Mouse (Mus musculus) cerebral cortex, adult 2 months (tissue): ENCODE data around the gene Npl.

ENCODE experiments used
- WGBS: fragments of 180-500 bp; shearing (Covaris S2); methylation state at CpG from one replicate; pipeline ENCODE4 v1.1.7; 2018; 5-methylcytosine and 5-hydroxymethylcytosine counted together

Gene Npl

DNA sequence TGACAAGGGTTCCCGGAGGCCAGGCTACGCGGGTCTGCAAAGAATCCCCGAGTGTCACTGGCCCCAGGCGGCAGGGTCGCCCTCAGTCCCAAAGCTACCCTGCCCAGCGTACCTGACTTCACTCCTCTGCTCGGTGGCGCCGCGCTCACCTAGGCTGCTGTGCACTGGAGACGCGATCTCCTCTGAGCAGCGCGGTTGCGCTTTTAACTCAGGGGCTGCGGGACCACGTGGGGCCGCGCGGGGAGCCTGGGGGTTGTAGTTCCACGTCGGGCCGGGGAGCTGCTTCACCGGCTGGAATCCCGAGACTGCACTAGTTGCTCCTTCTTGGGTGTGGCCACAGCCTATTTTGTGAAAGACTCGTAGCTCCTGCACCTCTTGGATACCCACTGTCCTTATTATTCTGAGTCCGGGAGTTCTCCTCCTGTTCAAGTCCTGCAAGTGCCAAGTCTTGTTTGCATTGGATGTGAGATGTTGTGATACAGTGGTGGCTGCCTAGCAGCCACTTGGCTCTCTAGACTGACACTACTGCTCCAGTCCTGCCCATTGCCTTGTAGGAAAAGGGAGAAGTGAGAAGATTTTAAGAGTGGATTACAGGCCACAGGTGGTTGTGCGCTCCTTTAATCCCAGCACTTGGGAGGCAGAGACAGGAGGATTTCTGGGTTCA is at the start of gene Npl:
Npl (minus strand) TSS at position 510 of the 664 bp plus-strand sequence.
- 5% methylated on average over 29 of the region's 29 CpGs for WGBS

DNA sequence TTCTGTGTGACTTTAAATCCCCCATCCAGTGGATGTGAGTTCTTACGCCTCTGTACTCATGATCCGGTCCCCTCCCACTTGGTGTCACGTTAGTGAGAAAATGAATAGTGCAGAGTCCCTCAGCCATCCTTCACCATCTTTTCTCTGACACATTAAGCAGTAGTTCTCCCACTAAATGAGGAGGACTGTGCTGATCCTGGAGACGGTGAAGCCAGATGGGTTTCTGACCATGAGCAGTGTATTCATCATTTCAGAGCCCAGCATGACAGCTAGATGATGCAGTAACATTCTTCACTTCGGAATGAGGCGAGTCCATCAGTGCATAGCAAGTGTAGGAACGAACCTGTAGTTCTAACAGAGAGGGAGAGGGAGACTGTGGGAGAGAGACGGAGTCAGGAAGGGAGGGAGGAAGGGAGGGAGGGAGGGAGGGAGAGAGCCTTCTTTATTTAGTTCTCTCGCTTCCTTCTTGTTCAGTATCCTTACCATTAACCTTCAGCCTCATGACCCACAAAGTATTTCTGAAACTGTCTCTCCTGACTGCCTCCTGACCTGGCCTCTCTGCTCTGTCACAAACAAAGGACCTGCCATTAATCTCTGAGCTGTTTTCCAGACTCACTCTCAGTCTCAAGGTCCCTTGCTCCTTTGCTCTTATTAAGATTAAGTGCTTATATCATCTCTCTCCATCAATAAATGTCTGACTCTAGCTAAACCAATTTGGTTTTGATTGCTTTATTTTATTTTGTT is 49.6 kb upstream of the Npl start:
- 50% methylated on average over 9 of the region's 9 CpGs for WGBS

DNA sequence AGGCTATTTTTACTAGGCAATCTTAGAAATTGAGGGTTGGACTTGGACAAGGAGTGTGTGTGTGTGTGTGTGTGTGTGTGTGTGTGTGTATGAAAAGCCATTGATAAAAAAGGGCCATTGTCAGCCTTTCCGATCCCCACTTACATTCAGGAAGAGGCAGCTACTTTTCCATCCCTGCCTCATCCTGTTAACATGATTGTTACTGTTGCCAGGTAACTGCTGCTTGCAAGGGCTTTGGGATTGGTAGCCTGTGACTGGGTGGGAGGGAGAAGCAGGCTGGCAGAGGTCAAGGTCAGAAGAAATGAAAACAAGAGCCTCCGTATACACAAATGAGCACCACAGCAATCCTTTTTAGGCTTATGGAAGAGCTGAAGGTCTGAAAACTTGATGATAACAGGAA is 48.9 kb upstream of the Npl start:
- 33% methylated on average over 2 of the region's 2 CpGs for WGBS

DNA sequence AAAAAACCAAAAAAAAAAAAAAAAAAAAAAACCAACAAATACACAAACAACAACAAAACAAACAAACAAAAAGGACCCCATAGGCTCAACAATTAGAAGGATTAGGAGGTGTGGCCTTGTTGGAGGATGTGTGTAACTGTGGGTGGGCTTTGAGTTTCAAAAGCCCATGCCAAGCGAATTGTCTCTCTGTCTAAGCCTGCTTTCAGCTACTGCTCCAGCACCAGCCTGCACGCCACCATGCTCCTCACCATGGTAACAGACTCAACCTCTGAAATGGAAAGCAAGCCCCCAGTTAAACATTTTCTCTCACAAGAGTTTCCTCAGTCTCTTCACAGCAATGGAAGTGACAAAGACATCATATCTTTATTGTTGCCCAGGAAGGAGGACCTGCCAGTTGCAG is 43.8 kb upstream of the Npl start:
- 70% methylated on average over 2 of the region's 2 CpGs for WGBS

DNA sequence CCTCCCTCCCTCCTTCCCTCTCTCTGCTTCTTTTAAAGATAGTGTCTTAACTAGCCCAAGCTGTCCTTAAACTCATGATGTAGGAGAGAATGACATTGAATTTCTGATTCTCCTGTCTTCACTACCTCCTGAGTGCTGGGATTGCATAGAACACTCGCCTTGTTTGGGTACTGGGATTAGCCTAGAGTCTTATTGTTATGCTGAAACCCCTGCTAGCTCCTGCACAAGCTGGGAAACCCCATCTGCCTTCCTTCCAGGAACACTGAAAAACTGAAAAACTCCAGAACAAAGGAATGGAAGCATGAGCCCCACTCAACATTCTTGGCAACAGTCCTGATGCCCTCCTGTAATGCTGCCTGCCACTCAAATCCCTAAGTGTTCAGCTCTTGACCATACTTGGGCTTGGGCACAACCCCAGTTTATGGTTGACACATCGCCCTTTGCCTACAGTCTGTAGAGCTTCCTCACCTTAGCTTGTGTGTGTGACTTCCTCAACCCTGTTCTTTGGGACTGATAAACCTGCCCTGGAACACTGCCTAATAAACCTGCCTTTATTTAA is 40.4 kb upstream of the Npl start:
- 80% methylated on average over 2 of the region's 2 CpGs for WGBS

DNA sequence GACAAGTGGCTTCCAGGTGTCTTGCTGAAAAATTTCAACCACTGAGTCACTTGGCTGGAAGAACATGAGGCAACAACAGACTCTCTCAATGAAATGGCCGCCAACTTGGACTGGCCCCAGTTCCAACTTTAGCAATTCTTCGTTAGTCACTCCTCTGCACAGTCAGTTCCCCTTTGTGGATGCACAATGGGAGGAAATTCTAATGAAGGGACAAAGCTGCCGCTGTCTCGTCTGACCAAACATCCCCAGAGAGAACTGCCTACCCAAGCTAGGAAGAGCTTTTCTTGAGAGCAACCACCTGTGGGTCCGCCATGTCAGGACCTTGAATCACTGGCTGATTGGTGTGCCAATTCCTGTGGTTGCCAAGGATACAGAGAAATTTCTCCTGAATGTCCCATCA is 38.1 kb upstream of the Npl start:
- WGBS, result 41% methylated on average over 5 of the region's 5 CpGs

DNA sequence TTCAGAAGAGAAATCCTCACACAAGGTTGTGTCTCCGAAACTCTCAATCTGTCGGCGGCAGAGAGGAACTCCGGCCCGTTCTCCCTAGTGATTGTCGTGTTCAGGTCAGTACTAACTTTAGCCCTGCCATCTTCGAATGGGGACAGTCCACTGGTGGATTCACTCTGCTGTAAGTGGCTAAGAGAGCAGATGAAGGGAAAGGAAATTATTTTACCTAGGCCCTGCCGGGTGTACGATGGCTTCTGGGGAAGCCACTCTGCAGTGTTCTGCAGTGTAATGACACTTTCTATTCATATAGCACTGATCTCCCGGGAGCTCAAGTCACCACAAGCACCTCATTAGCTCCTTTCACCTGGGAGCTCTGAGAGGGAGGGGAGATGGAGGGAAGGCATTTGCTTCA is 37.0 kb upstream of the Npl start:
- 88% methylated on average over 10 of the region's 10 CpGs for WGBS

DNA sequence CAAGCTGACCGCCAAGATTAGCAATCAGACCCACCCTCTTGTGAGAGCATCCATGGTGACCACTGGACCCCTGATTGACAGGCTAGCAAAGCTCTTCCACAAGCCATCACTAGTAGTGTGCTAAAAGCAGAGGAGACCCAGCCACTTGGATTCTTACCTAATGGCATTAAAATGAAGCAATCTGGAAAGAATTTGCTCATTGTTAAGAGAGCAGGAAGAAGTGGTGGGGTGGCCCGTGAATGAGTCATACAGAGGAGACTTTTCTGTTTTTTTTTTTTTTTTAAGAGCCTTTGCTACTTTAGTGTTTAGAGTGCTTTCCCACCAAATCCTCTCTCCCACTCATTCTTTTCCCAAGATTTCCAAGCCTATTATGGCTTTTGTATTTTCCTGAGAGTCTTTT is 35.9 kb upstream of the Npl start:
- 55% methylated on average over 2 of the region's 2 CpGs for WGBS

DNA sequence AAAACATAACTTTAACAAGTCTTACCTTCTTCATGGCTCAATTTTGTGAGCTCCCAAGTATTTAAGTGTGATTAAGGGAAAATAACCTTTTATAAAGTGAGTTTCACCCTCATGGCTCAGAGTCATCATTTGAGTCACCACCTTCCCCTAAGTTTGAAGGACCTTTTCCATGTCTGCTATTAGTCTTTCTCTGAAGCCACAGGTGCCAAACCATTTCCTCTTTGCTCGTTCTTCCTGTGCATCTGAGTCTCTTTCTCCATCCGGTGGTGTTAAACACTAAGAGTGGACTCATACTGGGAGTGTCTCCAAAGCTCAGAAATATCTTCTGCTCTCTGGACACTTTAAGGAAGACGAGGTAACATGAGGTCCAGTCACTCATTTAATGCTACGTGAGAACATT is 33.3 kb upstream of the Npl start:
- 87% methylated on average over 4 of the region's 4 CpGs for WGBS

DNA sequence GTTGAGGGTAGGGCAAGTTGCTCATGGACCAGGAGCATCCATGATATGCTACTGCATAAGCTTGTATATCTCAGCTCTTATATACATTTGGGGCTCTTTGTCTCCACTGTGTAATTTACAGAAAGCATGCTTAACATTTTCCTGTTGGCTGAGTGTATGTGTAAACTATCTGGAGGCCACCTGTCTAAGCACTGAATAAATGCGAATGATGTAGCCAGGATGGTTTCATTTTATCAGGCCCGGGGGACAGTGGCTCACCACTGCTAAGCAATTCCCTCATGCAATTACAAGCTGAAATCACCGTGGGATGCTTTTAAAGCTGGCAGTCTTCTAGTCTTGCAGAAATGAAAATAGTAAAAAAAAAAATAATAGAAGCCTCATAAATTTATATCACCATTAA is 24.9 kb upstream of the Npl start:
- 70% methylated on average over 3 of the region's 3 CpGs for WGBS

DNA sequence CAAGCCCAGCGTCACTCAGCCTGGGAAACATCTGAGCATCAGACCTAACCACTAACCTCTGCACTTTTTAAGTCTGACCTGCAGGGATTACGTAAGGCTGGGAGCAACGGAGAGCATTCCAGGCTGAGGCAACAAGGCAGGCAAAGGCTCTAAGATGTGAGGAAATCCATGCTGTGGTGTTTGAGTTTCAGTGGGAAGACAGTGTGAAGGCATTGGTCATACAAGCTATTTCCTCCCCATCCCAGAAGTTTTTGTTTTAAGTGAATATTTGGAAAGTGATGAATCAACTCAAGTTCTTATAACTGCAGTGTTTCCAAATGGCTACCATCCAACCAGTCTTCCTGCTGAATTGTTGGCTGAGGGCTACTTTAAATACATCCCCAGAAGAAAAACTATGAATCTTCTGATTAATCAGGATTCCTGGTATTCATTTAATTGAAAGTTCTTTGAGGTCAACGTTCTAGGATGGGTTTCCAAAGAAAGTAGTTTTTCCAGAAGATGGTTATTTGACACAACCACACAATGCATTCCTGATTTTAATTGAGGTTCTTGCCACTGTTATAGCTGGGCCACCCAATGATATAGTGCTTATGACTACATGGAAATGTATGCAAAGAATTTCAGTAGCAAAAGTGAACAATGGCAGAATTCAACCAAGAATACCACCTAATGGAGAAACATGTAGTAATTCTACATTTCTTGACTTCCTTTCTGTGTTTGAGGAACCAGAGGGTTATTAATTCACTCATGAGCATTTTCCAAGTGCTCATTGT is 22.6 kb upstream of the Npl start:
- WGBS, result 58% methylated on average over 4 of the region's 4 CpGs

DNA sequence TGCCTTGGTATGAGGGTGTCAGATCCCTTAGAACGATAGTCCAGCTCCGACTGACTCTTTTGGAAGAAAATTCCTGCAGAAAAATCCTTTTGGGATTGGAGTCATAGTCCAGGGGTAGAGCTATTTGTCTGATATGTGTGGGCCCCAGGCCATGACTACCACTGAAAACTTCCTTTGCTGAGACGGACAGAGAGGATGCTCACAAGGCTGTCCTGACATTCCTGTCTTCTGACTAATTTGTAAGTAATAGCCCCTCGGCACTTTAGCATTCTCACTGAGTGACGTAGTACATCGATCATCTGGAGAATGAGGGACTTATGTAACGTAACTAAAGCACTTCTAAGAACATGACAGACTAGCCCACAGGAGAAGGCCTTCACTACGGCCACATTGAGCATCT is 15.9 kb upstream of the Npl start:
- 89% methylated on average over 8 of the region's 8 CpGs for WGBS

DNA sequence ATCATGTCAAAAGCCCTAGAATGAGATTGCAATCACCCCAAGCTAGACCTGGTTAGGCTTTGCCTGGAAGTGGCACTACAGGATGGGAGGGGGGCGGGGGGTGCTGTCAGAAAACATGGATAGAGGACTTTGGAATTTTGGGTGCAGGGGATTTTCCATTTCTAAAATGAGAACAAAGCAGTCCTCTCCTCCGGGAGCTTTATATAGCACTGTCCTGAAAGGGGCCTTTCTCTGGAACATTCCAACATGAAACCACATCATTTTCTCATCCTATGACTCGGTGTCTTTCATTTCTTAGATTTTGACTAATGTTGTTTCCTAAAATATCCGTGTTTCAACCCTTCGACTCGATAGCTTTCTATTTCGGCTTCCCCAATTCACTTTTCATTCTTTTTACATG is 14.9 kb upstream of the Npl start:
- WGBS, result 65% methylated on average over 7 of the region's 7 CpGs

DNA sequence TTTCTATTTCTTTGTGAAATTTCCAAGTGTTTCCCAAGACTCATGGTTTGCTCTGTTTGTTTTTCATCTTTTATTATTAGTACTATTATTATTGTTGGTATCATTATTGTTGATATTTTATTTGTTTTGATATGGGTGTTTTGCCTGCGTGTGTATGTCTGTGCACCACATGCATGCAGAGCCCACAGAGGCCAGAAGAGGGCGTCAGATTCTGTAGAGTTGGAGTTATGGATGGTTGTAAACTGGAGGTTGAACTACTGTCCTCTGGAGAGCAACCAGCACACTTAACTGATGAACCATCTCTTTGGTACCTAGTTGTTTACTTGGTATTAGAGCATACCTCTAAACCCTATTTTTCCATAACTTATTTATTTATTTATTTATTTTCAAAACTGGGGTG is 13.8 kb upstream of the Npl start:
- WGBS, result 66% methylated on average over 2 of the region's 2 CpGs

DNA sequence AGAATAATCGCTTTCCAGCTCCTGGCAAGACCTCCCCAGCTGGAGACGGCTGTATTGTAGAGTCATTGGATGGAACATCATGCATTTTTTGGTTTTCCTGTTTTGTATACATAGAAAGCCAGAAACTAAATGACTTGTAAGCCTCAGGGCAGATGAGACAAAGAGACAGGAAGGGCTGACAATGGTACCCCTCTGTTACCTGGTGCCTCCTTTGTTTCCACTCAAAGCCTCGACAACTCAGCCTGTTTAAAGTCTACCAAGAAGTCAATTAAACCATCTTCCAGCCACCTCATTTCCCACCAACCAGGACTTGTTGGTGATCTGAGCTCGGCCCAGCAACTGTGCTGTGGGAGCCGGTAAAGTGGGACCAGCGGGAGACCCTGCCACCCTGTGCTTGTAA is 11.0 kb upstream of the Npl start:
- WGBS, result 71% methylated on average over 6 of the region's 6 CpGs

DNA sequence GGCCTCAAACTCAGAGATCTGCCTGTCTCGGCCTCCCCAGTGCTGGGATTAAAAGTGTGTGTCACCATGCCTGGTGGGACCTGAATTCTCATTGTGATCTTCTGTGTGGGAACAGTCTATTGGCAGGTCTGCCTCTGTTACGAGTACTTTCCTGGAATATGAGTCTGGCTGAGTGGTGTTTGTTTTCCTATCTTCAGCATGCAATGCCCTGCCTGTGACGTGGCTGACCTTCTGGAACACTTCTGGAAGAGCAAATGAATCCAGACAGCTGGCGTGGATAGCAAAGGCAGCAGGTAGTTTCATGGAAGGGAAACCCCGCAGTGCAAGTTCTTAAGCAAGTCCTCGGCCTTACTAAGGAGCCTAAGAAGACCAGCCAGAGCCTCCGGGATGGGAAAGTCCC is 9.9 kb upstream of the Npl start:
- 71% methylated on average over 7 of the region's 7 CpGs for WGBS

DNA sequence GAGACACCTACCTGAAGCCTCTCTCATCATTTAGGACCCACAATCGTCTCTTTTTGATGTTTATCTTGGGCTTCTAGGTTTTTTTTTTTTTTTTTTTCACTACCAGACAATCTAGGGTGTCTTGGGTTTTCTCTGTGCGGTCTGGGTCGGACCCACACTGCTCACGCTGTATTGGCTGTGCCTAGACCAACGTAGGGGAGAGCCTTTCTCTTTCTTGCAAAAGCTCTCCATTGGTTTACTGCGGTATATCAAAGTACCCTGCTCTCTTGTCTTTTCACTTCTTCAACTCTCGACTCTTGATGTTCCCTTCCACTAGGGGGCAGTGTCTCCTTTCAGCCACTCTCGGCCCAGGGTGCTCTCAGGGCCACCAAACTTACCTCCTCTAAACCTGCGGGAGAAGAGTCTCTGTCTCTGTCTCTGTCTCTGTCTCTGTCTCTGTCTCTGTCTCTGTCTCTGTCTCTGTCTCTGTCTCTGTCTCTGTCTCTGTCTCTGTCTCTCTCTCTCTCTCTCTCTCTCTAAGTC is 9.3 kb upstream of the Npl start:
- WGBS, result 25% methylated on average over 9 of the region's 9 CpGs

DNA sequence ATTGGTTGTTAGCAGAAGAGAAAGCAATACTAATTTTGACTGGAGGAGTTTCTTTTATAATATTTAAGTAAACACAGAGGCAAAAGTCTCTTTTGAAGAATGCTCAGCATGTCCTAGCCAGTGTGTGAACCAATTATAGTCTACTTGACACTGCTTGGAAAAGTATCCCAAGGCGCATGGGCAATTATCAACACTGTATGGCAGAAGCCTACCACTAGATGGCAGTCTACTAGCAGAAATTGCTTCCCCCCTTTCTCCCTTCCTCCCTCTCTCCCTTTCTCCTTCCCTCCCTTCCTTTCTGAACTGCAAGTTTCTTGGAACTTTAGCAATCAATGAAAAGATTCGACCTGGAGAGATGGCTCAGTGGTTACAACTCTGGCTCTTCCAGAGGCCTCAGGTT is 7.1 kb upstream of the Npl start:
- 6% methylated on average over 2 of the region's 2 CpGs for WGBS

DNA sequence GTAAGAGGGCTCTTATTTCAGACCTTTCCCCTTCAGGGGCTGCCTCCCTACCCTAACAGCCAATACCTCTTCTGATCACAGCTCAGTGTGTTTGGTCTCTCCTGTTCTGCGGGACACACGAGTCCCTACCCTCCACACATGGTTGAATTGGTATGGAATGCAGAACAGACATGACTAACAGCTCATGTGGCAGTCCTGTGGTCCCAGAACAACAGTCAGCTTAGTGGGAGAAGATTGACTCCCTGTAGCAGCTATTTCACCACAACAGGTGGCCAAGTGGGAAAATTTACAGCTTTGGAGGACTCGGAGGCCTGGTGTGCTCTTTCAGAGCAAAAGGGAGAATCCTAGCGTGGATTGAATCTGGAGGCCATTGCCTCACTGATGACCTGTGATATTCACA is 6.4 kb upstream of the Npl start:
- 96% methylated on average over 4 of the region's 4 CpGs for WGBS

DNA sequence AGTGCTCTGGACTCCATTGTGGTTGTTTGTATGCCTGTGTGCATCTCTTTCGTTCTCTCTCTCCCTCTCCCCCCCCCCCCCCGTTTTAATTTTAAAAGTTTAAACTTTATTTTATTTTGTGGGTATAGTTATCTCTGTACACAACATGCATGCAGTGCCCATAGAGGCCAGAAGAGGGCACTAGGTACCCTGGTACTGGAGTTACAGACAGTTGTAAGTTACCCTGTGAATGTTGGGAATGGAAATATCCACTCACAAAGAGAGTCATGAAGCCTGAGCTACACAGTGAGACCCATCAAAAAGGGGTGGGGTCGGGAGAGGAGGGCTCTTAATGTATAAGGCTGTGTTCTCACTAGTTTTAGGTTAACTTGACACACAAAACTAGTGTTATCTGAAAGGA is 969 bp upstream of the Npl start:
- 27% methylated on average over 3 of the region's 3 CpGs for WGBS

DNA sequence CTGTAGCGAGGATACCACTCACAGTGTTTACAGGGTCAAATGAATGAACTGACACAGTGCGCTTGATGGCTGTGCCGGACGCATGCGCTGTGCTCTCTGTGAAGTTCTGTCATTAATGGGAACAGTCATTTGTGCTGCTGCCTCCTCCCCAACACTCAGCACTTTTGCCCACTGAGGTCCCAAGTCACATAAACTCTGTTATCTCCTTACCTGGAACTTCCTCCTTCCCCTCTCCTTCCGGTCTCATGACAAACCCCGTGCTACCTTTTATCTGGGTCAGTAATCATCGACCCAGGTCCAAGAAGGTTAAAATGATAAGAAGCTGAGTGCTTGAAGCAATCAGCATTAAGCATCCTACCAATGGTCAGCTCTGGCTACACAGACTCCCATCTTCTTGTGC is 2.3 kb downstream of the Npl start:
- WGBS, result 89% methylated on average over 8 of the region's 8 CpGs

DNA sequence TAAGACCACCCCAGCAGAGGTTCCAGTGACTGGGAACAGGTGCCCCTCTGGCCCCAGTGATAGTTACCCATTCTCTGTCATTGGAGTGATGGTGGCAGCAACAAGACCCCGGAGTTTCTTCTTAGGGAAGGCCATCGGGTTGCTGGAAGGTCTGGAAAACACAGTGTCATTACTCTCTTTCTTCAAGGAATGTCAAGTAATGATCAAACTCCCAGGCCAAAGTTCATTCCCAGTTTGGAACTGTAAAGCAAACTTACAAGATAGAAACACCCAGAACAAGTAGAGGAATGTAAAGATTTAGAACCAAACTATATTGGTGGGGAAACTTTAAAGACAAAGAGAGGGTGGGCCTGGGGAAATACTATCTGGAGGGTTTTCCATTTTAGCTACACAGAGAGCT is 4.6 kb downstream of the Npl start:
- 99% methylated on average over 2 of the region's 2 CpGs for WGBS
